ENCODE assay signal across 7 mouse cellular contexts in the genomic region with DNA sequence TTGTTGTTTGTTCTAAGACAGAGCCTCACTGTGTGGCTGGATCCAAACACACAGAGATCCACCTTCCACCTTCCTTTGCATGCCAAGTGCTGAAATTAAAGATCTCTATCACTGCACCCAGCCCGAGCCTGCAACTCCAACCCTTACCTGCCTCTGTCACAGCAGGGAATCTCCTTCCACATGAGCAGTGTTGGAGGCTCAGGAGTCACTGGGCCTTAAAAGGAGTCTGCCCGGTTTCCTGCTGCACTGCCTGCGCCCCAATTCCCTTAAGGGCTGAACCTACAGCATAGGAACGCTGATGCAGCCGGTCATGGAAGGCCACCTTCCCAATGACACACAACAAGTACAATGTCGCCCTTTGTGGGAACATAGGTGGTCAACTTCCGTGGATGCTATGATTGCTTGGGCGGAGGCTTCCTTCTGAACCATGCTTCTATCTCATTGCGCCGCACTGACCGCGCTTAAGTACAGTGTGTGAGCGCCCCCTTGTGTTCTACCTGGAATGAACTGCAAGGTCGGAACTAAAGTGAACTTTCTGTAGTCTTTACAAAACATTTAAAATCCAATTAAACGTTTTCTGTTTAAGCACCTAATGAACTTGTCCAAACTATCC. TPM values are rescaled to one million over a fixed set of nuclear protein-coding genes. Genes with fewer than 3 reads are reported as not detected.
DNase-seq lines count a peak whose midpoint lies in the region; ATAC-seq and TF ChIP-seq lines count a peak whose summit lies in the region.

No protein-coding gene starts in this region.

- peak overlapping the region; percentile 36; the same call in 1 of the 2 replicates for H3K4me2 ChIP-seq in intestine, embryonic 15.5 days (replicated peaks)
- H3K4me2 ChIP-seq in midbrain, embryonic 12.5 days (replicated peaks), result peak overlapping the region; percentile 45

- H3K27me3 ChIP-seq in intestine, embryonic 15.5 days (replicated peaks), result no peaks in the 10 kb centered on the region; the same call in 1 of the 2 replicates
- peaks cover 1% of the 10 kb centered on the region for H3K27me3 ChIP-seq in midbrain, embryonic 12.5 days
- H3K27me3 ChIP-seq in small intestine, adult 2 months (ENCODE audit: control insufficient read depth, insufficient read depth, low read length), result no peaks in the 10 kb centered on the region

- intact Hi-C loops in gastrocnemius, postnatal 36 days (cut with DNase I), result loop anchor here (2.0 kb wide), 2 partner anchors 139 to 601 kb away; a partner anchor contains a TSS
- intact Hi-C loops in left cerebral cortex, postnatal 14 days (cut with DNase I), result loop anchor here (2.0 to 5.0 kb wide), 3 partner anchors 139 to 635 kb away; a partner anchor contains a TSS

- ATAC-seq in intestine, embryonic 15.5 days, result peak; percentile 61
- ATAC-seq in midbrain, embryonic 12.5 days (ENCODE audit: low FRiP score, low read depth), result peak; percentile 32; the same call in 1 of the 2 replicates

- WGBS in intestine, embryonic 15.5 days, result 9% methylated on average over 15 of the region's 15 CpGs
- WGBS in midbrain, embryonic 12.5 days, result 8% methylated on average over 15 of the region's 15 CpGs
- WGBS in small intestine, adult 2 months, result 14% methylated on average over 15 of the region's 15 CpGs

- no peaks in the 10 kb centered on the region for H3K4me1 ChIP-seq in intestine, embryonic 15.5 days (replicated peaks)
- H3K4me1 ChIP-seq in midbrain, embryonic 12.5 days, result peaks cover 5% of the 10 kb centered on the region
- H3K4me1 ChIP-seq in small intestine, adult 2 months (ENCODE audit: control insufficient read depth, insufficient read depth, insufficient read length, low read length), result no peaks in the 10 kb centered on the region

- H3K4me3 ChIP-seq in intestine, embryonic 15.5 days (replicated peaks), result no peak overlapping the region
- H3K4me3 ChIP-seq in midbrain, embryonic 12.5 days, result peak overlapping the region; percentile 13; the same call in 1 of the 2 replicates
- no peak overlapping the region for H3K4me3 ChIP-seq in small intestine, adult 2 months (ENCODE audit: low read depth, low read length)

- peak; percentile 70 for DNase-seq in adrenal gland, adult 2 months
- peak; percentile 90 for DNase-seq in embryo, embryonic 10.5 days (ENCODE audit: low spot score)
- peak; percentile 50 to 64 for DNase-seq in gastrocnemius, postnatal 36 days
- DNase-seq in left cerebral cortex, postnatal 14 days (ENCODE audit: low spot score in 2 of 2), result peak; percentile 67 to 85

- TF ChIP-seq CTCF in small intestine, adult 2 months (IDR thresholded peaks at IDR 0.05; ENCODE audit: extremely low read depth, insufficient read length, insufficient replicate concordance, low read depth, low read length), result peak; percentile 83; the same call in 1 of the 2 replicates

- no peaks in the 10 kb centered on the region for H3K9me3 ChIP-seq in intestine, embryonic 15.5 days
- H3K9me3 ChIP-seq in midbrain, embryonic 12.5 days, result no peaks in the 10 kb centered on the region

- TF ChIP-seq POLR2A in small intestine, adult 2 months (IDR thresholded peaks at IDR 0.05; ENCODE audit: low read depth, low read length), result no peak

- H3K36me3 ChIP-seq in intestine, embryonic 15.5 days, result no peaks in the 10 kb centered on the region
- no peaks in the 10 kb centered on the region for H3K36me3 ChIP-seq in midbrain, embryonic 12.5 days
- H3K36me3 ChIP-seq in small intestine, adult 2 months (ENCODE audit: control insufficient read depth, insufficient read depth, low read length), result no peaks in the 10 kb centered on the region

- H3K9ac ChIP-seq in intestine, embryonic 15.5 days, result no peak overlapping the region
- no peak overlapping the region for H3K9ac ChIP-seq in midbrain, embryonic 12.5 days (replicated peaks)

- no peak overlapping the region for H3K27ac ChIP-seq in intestine, embryonic 15.5 days
- no peak overlapping the region for H3K27ac ChIP-seq in midbrain, embryonic 12.5 days (replicated peaks)
- H3K27ac ChIP-seq in small intestine, adult 2 months (ENCODE audit: insufficient read depth, low read depth, low read length), result no peak overlapping the region

RNA-seq across cellular contexts. Expression of a gene that starts 49.5 kb away (rescaled TPM):
- 1 to 10 TPM in 1 of 2 experiments, under 1 TPM in 1; 0.48 to 1.5 TPM for total RNA-seq in adrenal gland, adult 2 months (2021)
- 0.41 and 1.2 TPM in 2 replicates for polyA plus RNA-seq in adrenal gland, adult 2 months (2012; rRNA removed)
- not detected for total RNA-seq in gastrocnemius, postnatal 36 days (2021)
- 73.9 and 82.5 TPM in 2 replicates for polyA plus RNA-seq in intestine, embryonic 15.5 days (2015; fragmentation: Nextera tagmentation; extraction: Ambion mirVana)
- total RNA-seq in left cerebral cortex, postnatal 14 days (2021), result under 1 TPM; 0.19 to 0.68 TPM
- polyA plus RNA-seq in midbrain, embryonic 12.5 days (2016; fragmentation: Nextera tagmentation; extraction: Ambion mirVana), result 0.35 and 1.0 TPM in 2 replicates
- 132 and 279 TPM in 2 replicates for polyA plus RNA-seq in small intestine, adult 2 months (2012; rRNA removed)

RNA-seq across cellular contexts. Expression of a gene that starts 51.7 kb away (rescaled TPM):
- total RNA-seq in adrenal gland, adult 2 months (2021), result 10 to 100 TPM; 33.6 to 60.4 TPM
- 16.7 and 17.7 TPM in 2 replicates for polyA plus RNA-seq in adrenal gland, adult 2 months (2012; rRNA removed)
- total RNA-seq in gastrocnemius, postnatal 36 days (2021), result 10 to 100 TPM; 55.5 to 61.7 TPM
- 7.6 and 7.9 TPM in 2 replicates for polyA plus RNA-seq in intestine, embryonic 15.5 days (2015; fragmentation: Nextera tagmentation; extraction: Ambion mirVana)
- 10 to 100 TPM; 37.8 to 42.5 TPM for total RNA-seq in left cerebral cortex, postnatal 14 days (2021)
- polyA plus RNA-seq in midbrain, embryonic 12.5 days (2016; fragmentation: Nextera tagmentation; extraction: Ambion mirVana), result 7.1 and 7.6 TPM in 2 replicates
- polyA plus RNA-seq in small intestine, adult 2 months (2012; rRNA removed), result 2.8 and 5.3 TPM in 2 replicates

Comparison
In these comparisons a context has a peak if more than half of its experiments do, and no peak if none do; other contexts are left out.
1. RNA of a gene that starts 49.5 kb away (polyA plus RNA-seq): 132 to 279 TPM in small intestine, adult 2 months and 73.9 to 82.5 TPM in intestine, embryonic 15.5 days; 0.41 to 1.2 TPM in adrenal gland, adult 2 months and 0.35 to 1.0 TPM in midbrain, embryonic 12.5 days; every median in the first group is over 10 times any median in the second.
2. Peak in every context shown above with its lines, with median percentiles within 50 percentile points of each other: DNase-seq.